Mouse (Mus musculus): ENCODE data around the gene Nemp1. TPM values are rescaled to one million over a fixed set of nuclear protein-coding genes. Genes with fewer than 3 reads are reported as not detected.

The Nemp1 gene
- polyA plus RNA-seq, 1 experiment from 2014 or later = 11.2 TPM

DNA sequence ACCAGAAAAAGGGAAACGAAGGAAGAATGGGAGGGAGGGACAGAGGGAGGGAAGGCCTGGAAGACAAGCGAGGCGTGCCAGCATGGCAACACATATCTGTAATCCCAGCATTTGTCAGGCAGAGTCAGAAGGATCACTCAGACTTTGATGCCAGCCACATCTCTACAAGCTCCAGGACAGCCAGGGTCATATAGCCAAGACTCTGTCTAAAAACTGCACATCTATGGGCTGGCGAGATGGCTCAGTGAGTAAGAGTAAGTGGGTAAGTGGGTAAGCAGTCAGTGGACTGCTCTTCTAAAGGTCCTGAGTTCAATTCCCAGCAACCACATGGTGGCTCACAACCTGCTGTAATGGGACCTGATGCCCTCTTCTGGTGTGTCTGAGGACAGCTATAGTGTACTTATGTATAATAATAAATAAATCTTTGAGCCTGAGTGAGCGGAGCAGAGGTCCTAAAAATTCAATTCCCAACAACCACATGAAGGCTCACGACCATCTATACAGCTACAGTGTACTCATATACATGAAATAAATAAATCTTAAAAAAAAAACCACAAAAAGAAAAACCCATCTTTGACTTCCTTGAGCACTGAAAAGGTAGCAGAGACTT lies 7.5 kb downstream of the Nemp1 start:
- Histone ChIP-seq H3K9ac (replicated peaks; ENCODE audit: low read length) (no peak overlapping the region), H3K4me3 (ENCODE audit: low read depth, low read length) (no peak overlapping the region), H3K4me2 (ENCODE audit: low read depth, low read length) (no peak overlapping the region), H3K36me3 (replicated peaks; ENCODE audit: control insufficient read depth, insufficient read depth, low read depth, low read length) (no peaks in the 10 kb centered on the region), H3K27ac (replicated peaks; ENCODE audit: low read depth, low read length) (no peak overlapping the region), H3K4me1 (ENCODE audit: control insufficient read depth, insufficient read depth, low read length) (peaks cover 3% of the 10 kb centered on the region; the same call in 1 of the 2 replicates), H3K9me3 (replicated peaks; ENCODE audit: control insufficient read depth, low read length) (no peaks in the 10 kb centered on the region), H3K27me3 (ENCODE audit: control insufficient read depth, insufficient read depth, low read length) (no peaks in the 10 kb centered on the region)
- DNase-seq (ENCODE audit: low spot score) (no peak), ATAC-seq (replicated peaks; ENCODE audit: insufficient number of reproducible peaks, low FRiP score, low TSS enrichment, low read depth) (no peak)
- 89% methylated on average over 6 of the region's 6 CpGs for WGBS

DNA sequence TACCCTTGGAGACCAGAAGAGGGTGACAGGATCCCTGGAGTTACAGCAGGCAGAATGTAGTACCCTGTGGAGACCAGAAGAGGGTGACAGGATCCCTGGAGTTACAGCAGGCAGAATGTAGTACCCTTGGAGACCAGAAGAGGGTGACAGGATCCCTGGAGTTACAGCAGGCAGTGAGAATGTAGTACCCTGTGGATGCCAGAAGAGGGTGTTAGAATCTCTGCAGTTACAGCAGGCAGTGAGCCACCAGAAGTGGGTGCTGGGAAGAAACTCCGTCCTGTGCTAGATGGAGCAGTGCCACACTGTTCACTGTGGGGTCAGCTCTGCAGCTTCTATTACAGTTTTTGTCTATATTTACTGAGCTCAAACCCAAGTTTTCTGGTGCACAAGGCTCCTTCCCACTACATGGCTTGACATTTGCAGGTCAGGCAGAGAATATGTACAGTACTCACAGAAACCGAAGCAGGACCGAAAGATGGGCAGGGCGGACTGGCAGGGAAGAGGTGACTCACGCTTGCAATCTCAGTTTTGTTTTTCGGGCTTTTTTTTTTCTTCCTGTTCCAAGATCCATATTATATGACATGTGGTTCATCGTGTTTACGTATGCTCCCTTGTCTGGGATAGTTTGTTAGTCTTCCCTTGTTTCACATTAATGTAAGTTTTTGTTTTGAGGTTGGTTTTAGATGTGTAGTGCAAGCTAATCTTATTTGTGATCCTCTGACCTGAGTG lies 8.3 kb downstream of the Nemp1 start:
- Histone ChIP-seq H3K27me3 (ENCODE audit: control insufficient read depth, insufficient read depth, low read length) (no peaks in the 10 kb centered on the region), H3K9me3 (replicated peaks; ENCODE audit: control insufficient read depth, low read length) (no peaks in the 10 kb centered on the region), H3K4me2 (ENCODE audit: low read depth, low read length) (no peak overlapping the region), H3K4me3 (ENCODE audit: low read depth, low read length) (no peak overlapping the region), H3K36me3 (replicated peaks; ENCODE audit: control insufficient read depth, insufficient read depth, low read depth, low read length) (no peaks in the 10 kb centered on the region), H3K9ac (replicated peaks; ENCODE audit: low read length) (no peak overlapping the region), H3K4me1 (ENCODE audit: control insufficient read depth, insufficient read depth, low read length) (no peaks in the 10 kb centered on the region), H3K27ac (replicated peaks; ENCODE audit: low read depth, low read length) (no peak overlapping the region)
- 90% methylated on average over 8 of the region's 8 CpGs for WGBS
- ATAC-seq (replicated peaks; ENCODE audit: insufficient number of reproducible peaks, low FRiP score, low TSS enrichment, low read depth) (no peak), DNase-seq (ENCODE audit: low spot score) (peak; percentile 84)

DNA sequence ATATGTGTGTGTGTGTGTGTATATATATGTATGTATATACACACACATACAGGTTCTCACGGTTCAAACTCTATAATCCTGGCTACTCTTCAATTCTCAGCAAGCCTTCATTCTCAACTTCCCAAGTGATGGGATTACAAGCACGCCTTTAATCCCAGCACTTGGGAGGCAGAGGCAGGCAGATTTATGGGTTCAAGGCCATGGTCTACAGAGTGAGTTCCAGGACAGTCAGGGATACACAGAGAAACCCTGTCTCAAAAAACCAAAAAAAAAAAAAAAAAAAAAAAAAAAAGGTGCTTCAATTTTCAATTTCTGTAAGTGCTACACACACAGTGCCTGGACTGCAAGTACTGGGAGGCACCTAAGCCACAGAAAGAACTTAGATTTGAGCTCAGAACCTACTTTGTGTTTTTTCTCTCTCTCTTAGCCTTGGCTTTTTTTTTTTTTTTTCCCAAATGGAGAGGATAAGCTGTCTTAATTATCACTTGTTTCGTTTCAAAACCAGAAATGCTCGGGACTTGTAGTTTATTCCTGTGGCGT lies 9.2 kb downstream of the Nemp1 start:
- peak overlapping the region; percentile 35; the same call in 1 of the 2 replicates for H3K4me2 ChIP-seq (ENCODE audit: low read depth, low read length)
- no peaks in the 10 kb centered on the region for H3K36me3 ChIP-seq (replicated peaks; ENCODE audit: control insufficient read depth, insufficient read depth, low read depth, low read length)
- no peak overlapping the region for H3K9ac ChIP-seq (replicated peaks; ENCODE audit: low read length)
- H3K4me1 ChIP-seq (ENCODE audit: control insufficient read depth, insufficient read depth, low read length) = no peaks in the 10 kb centered on the region
- H3K27ac ChIP-seq (replicated peaks; ENCODE audit: low read depth, low read length) = no peak overlapping the region; the same call in 1 of the 2 replicates
- no peak for ATAC-seq (replicated peaks; ENCODE audit: insufficient number of reproducible peaks, low FRiP score, low TSS enrichment, low read depth)
- peak overlapping the region; percentile 67; the same call in 1 of the 2 replicates for H3K4me3 ChIP-seq (ENCODE audit: low read depth, low read length)
- no peaks in the 10 kb centered on the region for H3K27me3 ChIP-seq (ENCODE audit: control insufficient read depth, insufficient read depth, low read length)
- no peaks in the 10 kb centered on the region for H3K9me3 ChIP-seq (replicated peaks; ENCODE audit: control insufficient read depth, low read length)
- no peak for DNase-seq (ENCODE audit: low spot score)
- WGBS = 56% methylated on average over 5 of the region's 5 CpGs

DNA sequence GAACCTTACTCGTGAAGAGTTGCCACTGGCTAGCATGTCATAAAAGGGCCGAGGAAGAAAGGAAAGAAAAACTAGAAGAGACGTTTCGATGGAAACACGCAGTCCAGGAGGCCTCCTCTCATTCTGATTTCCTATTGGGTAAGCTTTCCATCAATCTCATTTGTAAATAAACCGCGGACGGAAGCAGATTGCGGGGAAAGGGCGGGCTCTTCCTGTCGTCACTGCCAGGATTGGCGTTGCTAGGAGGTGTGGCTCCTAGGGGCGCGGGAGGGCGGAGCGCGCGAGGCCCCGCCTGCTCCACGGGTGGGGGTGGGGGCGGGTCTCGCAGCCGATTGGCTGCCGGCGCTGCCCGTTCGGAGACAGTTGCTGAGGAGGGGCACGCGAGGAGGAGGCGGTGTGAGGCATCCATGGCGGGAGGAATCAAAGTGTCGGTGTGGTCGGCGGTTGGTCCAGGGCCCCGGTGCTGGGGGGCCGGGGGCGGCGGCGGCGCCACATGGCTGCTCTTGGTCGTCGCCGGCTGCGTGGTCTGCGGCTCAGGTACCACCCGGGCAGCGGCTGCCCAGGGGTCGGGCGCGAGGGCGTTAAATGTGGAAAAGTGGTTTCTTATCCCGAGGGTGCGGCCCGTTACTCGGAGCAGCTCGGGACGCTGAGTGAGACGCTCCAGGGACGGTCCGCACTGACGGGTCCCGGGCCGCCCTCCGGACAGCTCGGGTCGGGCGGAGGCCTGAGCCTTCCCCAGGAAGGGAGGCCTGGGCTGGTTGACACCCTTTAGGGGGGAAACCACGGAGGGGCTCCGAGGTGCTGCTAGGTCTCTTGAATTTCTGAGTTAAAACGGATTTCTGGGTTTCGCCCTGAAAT lies 10.2 kb downstream of the Nemp1 start:
- Histone ChIP-seq H3K4me2 (ENCODE audit: low read depth, low read length) (peak overlapping the region; percentile 87), H3K4me3 (ENCODE audit: low read depth, low read length) (peak overlapping the region; percentile 67), H3K27ac (replicated peaks; ENCODE audit: low read depth, low read length) (no peak overlapping the region; the same call in 1 of the 2 replicates), H3K9me3 (replicated peaks; ENCODE audit: control insufficient read depth, low read length) (no peaks in the 10 kb centered on the region), H3K4me1 (ENCODE audit: control insufficient read depth, insufficient read depth, low read length) (no peaks in the 10 kb centered on the region), H3K9ac (replicated peaks; ENCODE audit: low read length) (peak overlapping the region; percentile 67), H3K27me3 (ENCODE audit: control insufficient read depth, insufficient read depth, low read length) (no peaks in the 10 kb centered on the region), H3K36me3 (replicated peaks; ENCODE audit: control insufficient read depth, insufficient read depth, low read depth, low read length) (no peaks in the 10 kb centered on the region)
- ATAC-seq (replicated peaks; ENCODE audit: insufficient number of reproducible peaks, low FRiP score, low TSS enrichment, low read depth) (peak; percentile 92), DNase-seq (ENCODE audit: low spot score) (peak; percentile 99)
- WGBS = under 1% methylated on average over 67 of the region's 71 CpGs

DNA sequence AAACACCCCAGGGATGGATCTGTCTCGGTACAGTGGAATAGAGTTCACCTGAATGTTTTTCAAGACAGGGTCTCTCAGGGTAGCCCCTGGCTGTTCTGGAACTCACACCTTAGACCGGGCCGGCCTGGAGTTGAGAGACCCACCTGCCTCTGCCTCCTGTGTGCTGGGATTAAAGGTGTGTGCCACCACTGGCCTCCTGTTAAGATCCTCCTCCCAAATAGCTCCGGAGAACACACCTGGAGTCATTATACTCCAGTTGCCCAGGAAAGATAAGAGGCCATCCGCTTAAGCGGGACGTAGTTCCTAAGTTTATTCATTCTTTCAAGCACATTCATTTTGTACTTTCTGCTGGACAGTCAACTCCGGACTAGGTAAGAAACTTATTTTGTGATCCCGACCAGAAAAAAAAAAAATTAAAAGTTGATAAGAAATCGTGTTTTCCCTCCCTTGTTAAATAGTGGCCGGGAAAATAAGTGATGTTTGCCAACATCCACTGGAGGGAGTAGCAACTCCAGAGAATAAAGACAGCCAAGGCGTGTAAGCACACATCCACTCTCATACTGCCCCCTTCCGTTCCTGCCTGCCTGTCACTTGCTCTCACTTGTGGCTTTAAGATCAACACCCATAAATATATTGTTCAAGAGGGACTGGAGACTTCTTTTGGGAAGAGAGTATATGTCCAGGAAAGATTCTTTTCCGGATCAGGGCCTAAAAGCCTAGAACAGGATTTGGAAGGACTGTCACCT lies 11.1 kb downstream of the Nemp1 start:
- H3K4me2 ChIP-seq (ENCODE audit: low read depth, low read length) = peak overlapping the region; percentile 87
- no peaks in the 10 kb centered on the region for H3K27me3 ChIP-seq (ENCODE audit: control insufficient read depth, insufficient read depth, low read length)
- no peaks in the 10 kb centered on the region for H3K36me3 ChIP-seq (replicated peaks; ENCODE audit: control insufficient read depth, insufficient read depth, low read depth, low read length)
- 12% methylated on average over 14 of the region's 14 CpGs for WGBS
- peak overlapping the region; percentile 67 for H3K4me3 ChIP-seq (ENCODE audit: low read depth, low read length)
- H3K9me3 ChIP-seq (replicated peaks; ENCODE audit: control insufficient read depth, low read length) = no peaks in the 10 kb centered on the region
- H3K4me1 ChIP-seq (ENCODE audit: control insufficient read depth, insufficient read depth, low read length) = no peaks in the 10 kb centered on the region
- peak overlapping the region; percentile 67 for H3K9ac ChIP-seq (replicated peaks; ENCODE audit: low read length)
- peak; percentile 87 for DNase-seq (ENCODE audit: low spot score)
- 0 out of 2 replicates have a peak, but pooled peaks have one; percentile 9 for ATAC-seq (replicated peaks; ENCODE audit: insufficient number of reproducible peaks, low FRiP score, low TSS enrichment, low read depth)
- H3K27ac ChIP-seq (replicated peaks; ENCODE audit: low read depth, low read length) = no peak overlapping the region

DNA sequence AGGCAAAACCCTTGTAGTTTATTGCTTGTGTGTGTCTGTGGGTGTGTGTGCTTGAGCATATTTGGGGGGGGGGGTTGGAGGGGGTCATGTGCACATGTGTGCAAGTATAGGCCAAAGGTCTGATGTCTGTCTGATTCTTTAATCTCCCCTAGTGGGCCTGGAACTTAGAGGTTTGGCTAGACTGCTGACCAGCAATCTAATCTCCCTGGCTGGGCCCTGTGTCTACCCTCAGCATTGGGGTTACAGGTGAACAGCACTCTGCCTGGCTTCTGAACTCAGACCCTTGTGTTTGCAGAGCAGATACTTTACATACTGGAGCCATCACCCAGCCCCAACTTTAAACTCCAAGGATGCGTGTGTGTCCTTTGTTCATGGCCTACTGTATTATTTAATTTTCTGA lies 12.5 kb downstream of the Nemp1 start:
- Histone ChIP-seq H3K9me3 (replicated peaks; ENCODE audit: control insufficient read depth, low read length) (no peaks in the 10 kb centered on the region), H3K4me1 (ENCODE audit: control insufficient read depth, insufficient read depth, low read length) (no peaks in the 10 kb centered on the region), H3K27me3 (ENCODE audit: control insufficient read depth, insufficient read depth, low read length) (no peaks in the 10 kb centered on the region), H3K36me3 (replicated peaks; ENCODE audit: control insufficient read depth, insufficient read depth, low read depth, low read length) (no peaks in the 10 kb centered on the region), H3K9ac (replicated peaks; ENCODE audit: low read length) (no peak overlapping the region), H3K27ac (replicated peaks; ENCODE audit: low read depth, low read length) (no peak overlapping the region), H3K4me2 (ENCODE audit: low read depth, low read length) (no peak overlapping the region), H3K4me3 (ENCODE audit: low read depth, low read length) (no peak overlapping the region)
- WGBS = 94% methylated on average over 1 of the region's 1 CpGs
- DNase-seq (ENCODE audit: low spot score) (no peak), ATAC-seq (replicated peaks; ENCODE audit: insufficient number of reproducible peaks, low FRiP score, low TSS enrichment, low read depth) (no peak)

DNA sequence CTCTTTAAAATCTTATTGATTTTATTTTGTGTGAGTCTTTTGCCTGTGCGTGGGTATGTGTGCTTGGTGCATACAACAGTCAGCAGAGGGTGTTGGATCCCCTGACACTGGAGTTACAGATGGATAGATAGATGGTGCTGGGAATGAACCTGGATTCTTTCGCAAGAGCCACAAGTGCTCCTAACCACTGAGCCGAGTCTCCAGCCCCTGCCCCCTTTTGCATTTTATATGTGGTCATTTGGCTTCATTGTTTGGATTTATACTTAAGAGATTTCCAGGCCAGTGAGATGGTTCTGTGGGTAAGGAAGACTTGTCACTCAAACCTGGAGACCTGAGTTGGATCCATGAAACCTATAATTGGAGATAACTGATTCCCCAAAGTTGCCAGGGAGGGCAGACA lies 13.2 kb downstream of the Nemp1 start:
- DNase-seq (ENCODE audit: low spot score) = no peak
- WGBS = 88% methylated on average over 3 of the region's 3 CpGs
- no peak overlapping the region for H3K4me3 ChIP-seq (ENCODE audit: low read depth, low read length)

More for the DNA sequence above, 13.2 kb downstream of the Nemp1 start:
- no peaks in the 10 kb centered on the region for H3K36me3 ChIP-seq (replicated peaks; ENCODE audit: control insufficient read depth, insufficient read depth, low read depth, low read length)
- H3K9me3 ChIP-seq (replicated peaks; ENCODE audit: control insufficient read depth, low read length) = no peaks in the 10 kb centered on the region
- H3K27ac ChIP-seq (replicated peaks; ENCODE audit: low read depth, low read length) = no peak overlapping the region
- no peaks in the 10 kb centered on the region for H3K4me1 ChIP-seq (ENCODE audit: control insufficient read depth, insufficient read depth, low read length)
- H3K4me2 ChIP-seq (ENCODE audit: low read depth, low read length) = no peak overlapping the region
- no peaks in the 10 kb centered on the region for H3K27me3 ChIP-seq (ENCODE audit: control insufficient read depth, insufficient read depth, low read length)
- H3K9ac ChIP-seq (replicated peaks; ENCODE audit: low read length) = no peak overlapping the region
- no peak for ATAC-seq (replicated peaks; ENCODE audit: insufficient number of reproducible peaks, low FRiP score, low TSS enrichment, low read depth)
